Mouse (Mus musculus) erythroblast, adult 5-6 weeks (primary cell): ENCODE measurements around the gene Plekhg2. TPM values are rescaled to one million over a fixed set of nuclear protein-coding genes. Genes with fewer than 3 reads are reported as not detected.
A peak's percentile ranks its signal among the peaks of the same experiment; 100 is the strongest.

Experiments
- ATAC-seq: replicated peaks from 2 replicates; pipeline ENCODE4 v1.8.0; 2016; ENCODE audit warnings: moderate number of reproducible peaks, mild to moderate bottlenecking, moderate TSS enrichment, inconsistent platforms; ENCODE audit not compliant: poor library complexity, low FRiP score, severe bottlenecking
- total RNA-seq, 2 experiments: library from RNA; stranded (forward) in 1 of 2; stranded (reverse) in 1 of 2; fragments of 150-400 nt in 1 of 2; fragments of 200-764, 138-1000 nt in 1 of 2; gene quantifications; 2 replicates each; pipeline versions ENCODE4 v1.2.3 to v1.2.4; 2015 to 2017; ENCODE audit warnings: low replicate concordance in 2 of 2

The Plekhg2 gene
- total RNA-seq, 2 experiments from 2014 or later = 4.1 to 4.4 TPM

- ATAC-seq = peak; percentile 82
These were observed 27.8 kb downstream of the Plekhg2 start for GRCm38 (mm10) chr7:28344637-28345036.

GRCm38 (mm10) chr7:28341381-28341780 lies 31.0 kb downstream of the Plekhg2 start:
- no peak for ATAC-seq

- peak; percentile 42; the same call in 1 of the 2 replicates for ATAC-seq
These were observed 33.0 kb downstream of the Plekhg2 start for GRCm38 (mm10) chr7:28339213-28339917.

- ATAC-seq = peak; percentile 99
These were observed 34.0 kb downstream of the Plekhg2 start, which contains the start of gene Supt5 for GRCm38 (mm10) chr7:28338108-28338998. Gene Supt5 (minus strand): TSS chr7:28338746.

- no peak for ATAC-seq
These were observed 36.9 kb downstream of the Plekhg2 start for GRCm38 (mm10) chr7:28335471-28335870.

- ATAC-seq = no peak
These were observed 37.9 kb downstream of the Plekhg2 start for GRCm38 (mm10) chr7:28334534-28334933.

- no peak for ATAC-seq
These were observed 44.1 kb downstream of the Plekhg2 start for GRCm38 (mm10) chr7:28328260-28328659.

- no peak for ATAC-seq
These were observed 45.9 kb downstream of the Plekhg2 start for GRCm38 (mm10) chr7:28326457-28326856.

GRCm38 (mm10) chr7:28325293-28325692 lies 47.1 kb downstream of the Plekhg2 start:
- no peak for ATAC-seq

- no peak for ATAC-seq
These were observed 50.3 kb downstream of the Plekhg2 start for GRCm38 (mm10) chr7:28321974-28322720.

- ATAC-seq = no peak
These were observed 53.7 kb downstream of the Plekhg2 start for GRCm38 (mm10) chr7:28318714-28319113.

- ATAC-seq = no peak
These were observed 54.4 kb downstream of the Plekhg2 start for GRCm38 (mm10) chr7:28318036-28318435.

GRCm38 (mm10) chr7:28311926-28312543 lies 60.4 kb downstream of the Plekhg2 start, which contains the start of gene Timm50:
Gene Timm50 (minus strand): TSS chr7:28312072.
- peak; percentile 98 for ATAC-seq

GRCm38 (mm10) chr7:28311151-28311925 lies 61.1 kb downstream of the Plekhg2 start:
- ATAC-seq = 0 out of 2 replicates have a peak, but pooled peaks have one; percentile 2

- no peak for ATAC-seq
These were observed 62.7 kb downstream of the Plekhg2 start for GRCm38 (mm10) chr7:28309737-28310136.
